Mouse (Mus musculus) adrenal gland (tissue): ENCODE data around the gene Cacna1i.

ENCODE experiments used
- intact Hi-C: fragments of 180-260 bp; cut with DNase I; formaldehyde crosslinking; loops from one replicate; pipeline ENCODE4 v1.15.1; 2025
- long read RNA-seq, 2 experiments: library from polyadenylated mRNA; unstranded; transcript quantifications; one replicate each; pipeline ENCODE4 v2.0.0; 2020; ENCODE audit warnings: borderline replicate concordance in 1 of 2; ENCODE audit not compliant: insufficient replicate concordance in 1 of 2

Cacna1i gene
- long read RNA-seq, experiment 1 = 0 reads
- long read RNA-seq, experiment 2 = 0 reads

- intact Hi-C loops = loop anchor here (5.0 kb wide), 1 partner anchor 405 kb away; no protein-coding TSS in a partner anchor
Observed at GRCm38 (mm10) chr15:80286851-80287415, at the start of gene Cacna1i. TSS of gene Cacna1i (plus strand) at chr15:80287238.

- intact Hi-C loops = no loop called here
Observed at GRCm38 (mm10) chr15:80248135-80248534, 38.9 kb upstream of the Cacna1i start.

- intact Hi-C loops = no loop called here
Observed at GRCm38 (mm10) chr15:80248596-80248995, 38.4 kb upstream of the Cacna1i start.

- intact Hi-C loops = no loop called here
Observed at GRCm38 (mm10) chr15:80249672-80250071, 37.4 kb upstream of the Cacna1i start.

GRCm38 (mm10) chr15:80250586-80250985 lies 36.5 kb upstream of the Cacna1i start:
- intact Hi-C loops = no loop called here

- intact Hi-C loops = no loop called here
Observed at GRCm38 (mm10) chr15:80253530-80253929, 33.5 kb upstream of the Cacna1i start.

GRCm38 (mm10) chr15:80254207-80254606 lies 32.8 kb upstream of the Cacna1i start:
- intact Hi-C loops = no loop called here

- intact Hi-C loops = no loop called here
Observed at GRCm38 (mm10) chr15:80254847-80255645, 32.0 kb upstream of the Cacna1i start, which contains the start of gene Atf4. TSS of gene Atf4 (plus strand) at chr15:80255184.

- intact Hi-C loops = no loop called here
Observed at GRCm38 (mm10) chr15:80255646-80256121, 31.4 kb upstream of the Cacna1i start.

GRCm38 (mm10) chr15:80256242-80256641 lies 30.8 kb upstream of the Cacna1i start:
- intact Hi-C loops = no loop called here

GRCm38 (mm10) chr15:80256656-80257601 lies 30.1 kb upstream of the Cacna1i start:
- intact Hi-C loops = no loop called here

- intact Hi-C loops = no loop called here
Observed at GRCm38 (mm10) chr15:80257602-80258239, 29.3 kb upstream of the Cacna1i start.

GRCm38 (mm10) chr15:80258240-80259170 lies 28.5 kb upstream of the Cacna1i start:
- intact Hi-C loops = no loop called here

GRCm38 (mm10) chr15:80259406-80260045 lies 27.5 kb upstream of the Cacna1i start:
- intact Hi-C loops = loop anchor here (2.0 kb wide), 1 partner anchor 33 kb away; no protein-coding TSS in a partner anchor

- intact Hi-C loops = loop anchor here (2.0 kb wide), 1 partner anchor 34 kb away; no protein-coding TSS in a partner anchor
Observed at GRCm38 (mm10) chr15:80260677-80261076, 26.4 kb upstream of the Cacna1i start.

GRCm38 (mm10) chr15:80261100-80261499 lies 25.9 kb upstream of the Cacna1i start:
- intact Hi-C loops = loop anchor here (2.0 kb wide), 1 partner anchor 34 kb away; no protein-coding TSS in a partner anchor

GRCm38 (mm10) chr15:80263610-80264575 lies 23.1 kb upstream of the Cacna1i start, which contains the start of gene Rps19bp1:
TSS of gene Rps19bp1 (minus strand) at chr15:80264315.
- intact Hi-C loops = no loop called here

- intact Hi-C loops = loop anchor here (2.0 kb wide), 1 partner anchor 429 kb away; no protein-coding TSS in a partner anchor
Observed at GRCm38 (mm10) chr15:80266281-80266680, 20.8 kb upstream of the Cacna1i start.
